Mouse (Mus musculus): ENCODE results near the gene Polk.

The Polk gene

GRCm38 (mm10) chr13:96529542-96529941 is 12.8 kb downstream of the Polk start:
- no peak for DNase-seq (ENCODE audit: low spot score)

- no peak for DNase-seq (ENCODE audit: low spot score)
These were observed 13.6 kb downstream of the Polk start for GRCm38 (mm10) chr13:96528776-96529175.

- no peak for DNase-seq (ENCODE audit: low spot score)
These were observed 14.5 kb downstream of the Polk start for GRCm38 (mm10) chr13:96527856-96528255.

- no peak for DNase-seq (ENCODE audit: low spot score)
These were observed 15.4 kb downstream of the Polk start for GRCm38 (mm10) chr13:96527022-96527421.

- no peak for DNase-seq (ENCODE audit: low spot score)
These were observed 21.1 kb downstream of the Polk start for GRCm38 (mm10) chr13:96521294-96521693.

GRCm38 (mm10) chr13:96517335-96517734 is 25.0 kb downstream of the Polk start:
- DNase-seq (ENCODE audit: low spot score), result no peak

GRCm38 (mm10) chr13:96516249-96516648 is 26.1 kb downstream of the Polk start:
- DNase-seq (ENCODE audit: low spot score), result no peak

GRCm38 (mm10) chr13:96514154-96514942 is 28.0 kb downstream of the Polk start:
- DNase-seq (ENCODE audit: low spot score), result no peak

- DNase-seq (ENCODE audit: low spot score), result no peak
These were observed 30.5 kb downstream of the Polk start for GRCm38 (mm10) chr13:96511893-96512292.

GRCm38 (mm10) chr13:96511262-96511661 is 31.1 kb downstream of the Polk start:
- no peak for DNase-seq (ENCODE audit: low spot score)

- no peak for DNase-seq (ENCODE audit: low spot score)
These were observed 31.7 kb downstream of the Polk start for GRCm38 (mm10) chr13:96510635-96511034.

GRCm38 (mm10) chr13:96507541-96507940 is 34.8 kb downstream of the Polk start:
- no peak for DNase-seq (ENCODE audit: low spot score)

- no peak for DNase-seq (ENCODE audit: low spot score)
These were observed 36.1 kb downstream of the Polk start for GRCm38 (mm10) chr13:96506313-96506712.

- DNase-seq (ENCODE audit: low spot score), result no peak
These were observed 36.7 kb downstream of the Polk start for GRCm38 (mm10) chr13:96505661-96506060.

- DNase-seq (ENCODE audit: low spot score), result no peak
These were observed 42.5 kb downstream of the Polk start for GRCm38 (mm10) chr13:96499891-96500290.

- no peak for DNase-seq (ENCODE audit: low spot score)
These were observed 45.7 kb downstream of the Polk start for GRCm38 (mm10) chr13:96496630-96497029.

- no peak for DNase-seq (ENCODE audit: low spot score)
These were observed 51.9 kb downstream of the Polk start, which contains the start of gene Gm17622 for GRCm38 (mm10) chr13:96490433-96490832. Gene Gm17622, plus strand, starts transcription at chr13:96490733.

- DNase-seq (ENCODE audit: low spot score), result no peak
These were observed 54.4 kb downstream of the Polk start for GRCm38 (mm10) chr13:96487968-96488367.

- no peak for DNase-seq (ENCODE audit: low spot score)
These were observed 55.1 kb downstream of the Polk start for GRCm38 (mm10) chr13:96487230-96487629.

- DNase-seq (ENCODE audit: low spot score), result no peak
These were observed 63.4 kb downstream of the Polk start for GRCm38 (mm10) chr13:96478991-96479390.

- no peak for DNase-seq (ENCODE audit: low spot score)
These were observed 65.2 kb downstream of the Polk start for GRCm38 (mm10) chr13:96477226-96477625.

- no peak for DNase-seq (ENCODE audit: low spot score)
These were observed 71.4 kb downstream of the Polk start, which contains the start of gene Ankdd1b for GRCm38 (mm10) chr13:96470957-96471356. Gene Ankdd1b, minus strand, starts transcription at chr13:96471198.

GRCm38 (mm10) chr13:96470556-96470955 is 71.8 kb downstream of the Polk start:
- no peak for DNase-seq (ENCODE audit: low spot score)

GRCm38 (mm10) chr13:96468678-96469077 is 73.7 kb downstream of the Polk start:
- DNase-seq (ENCODE audit: low spot score), result no peak

All from layer of hippocampus, adult 9-10 months (tissue).